Mouse (Mus musculus) kidney, embryonic 14.5 days (tissue): ENCODE measurements around the gene Cacng4. TPM values are rescaled to one million over a fixed set of nuclear protein-coding genes. Genes with fewer than 3 reads are reported as not detected.

Experiments
- ATAC-seq: fragments of 200-750 bp; cut with Nextera tagmentation; 2 replicates; pipeline ENCODE4 v1.8.0; 2017; ENCODE audit warnings: moderate number of reproducible peaks, mild to moderate bottlenecking, moderate TSS enrichment, moderate library complexity; ENCODE audit not compliant: low FRiP score, low TSS enrichment
- H3K27ac ChIP-seq: fragments of 300-500 bp; sonication (generic); 2 replicates; pipeline ENCODE4 v1.5.1; 2014; ENCODE audit warnings: low read depth, mild to moderate bottlenecking, low read length, moderate library complexity, mixed read lengths
- H3K27me3 ChIP-seq: fragments of 300-500 bp; sonication (generic); 2 replicates; pipeline ENCODE4 v1.6.1; 2014; ENCODE audit warnings: mild to moderate bottlenecking, low read length; ENCODE audit not compliant: control insufficient read depth, insufficient read depth
- H3K36me3 ChIP-seq: fragments of 300-500 bp; sonication (generic); 2 replicates; pipeline ENCODE4 v1.6.1; 2014; ENCODE audit warnings: low read length, mixed read lengths; ENCODE audit not compliant: control insufficient read depth, insufficient read depth
- H3K4me1 ChIP-seq: fragments of 300-500 bp; sonication (generic); 2 replicates; pipeline ENCODE4 v1.6.1; 2014; ENCODE audit warnings: low read length, mixed read lengths; ENCODE audit not compliant: control insufficient read depth, insufficient read depth
- H3K4me2 ChIP-seq: fragments of 300-500 bp; sonication (generic); replicated peaks from 2 replicates; pipeline ENCODE4 v1.6.1; 2014; ENCODE audit warnings: low read depth, mild to moderate bottlenecking, low read length
- H3K4me3 ChIP-seq: fragments of 300-500 bp; sonication (generic); 2 replicates; pipeline ENCODE4 v1.5.1; 2014; ENCODE audit warnings: mild to moderate bottlenecking, low read length
- H3K9ac ChIP-seq: fragments of 300-500 bp; sonication (generic); 2 replicates; pipeline ENCODE4 v1.6.1; 2014; ENCODE audit warnings: low read depth, mild to moderate bottlenecking, low read length, moderate library complexity
- H3K9me3 ChIP-seq: fragments of 300-500 bp; sonication (generic); 2 replicates; pipeline ENCODE4 v1.6.1; 2016; ENCODE audit warnings: low read length; ENCODE audit not compliant: control insufficient read depth
- WGBS: fragments of 180-500 bp; shearing (Covaris S2); extraction: QIAGEN DNeasy Blood & Tissue Kit; methylation state at CpG from one replicate; pipeline ENCODE4 v1.1.7; 2014; 5-methylcytosine and 5-hydroxymethylcytosine counted together
- polyA plus RNA-seq: library from polyadenylated mRNA; unstranded; fragments of >200 nt; fragmentation: Nextera tagmentation; extraction: Ambion mirVana; gene quantifications from 2 replicates; pipeline ENCODE4 v1.2.1, GENCODE M21; 2014

Gene Cacng4
- polyA plus RNA-seq, 1 experiment from 2014 or later: 3.7 TPM

DNA sequence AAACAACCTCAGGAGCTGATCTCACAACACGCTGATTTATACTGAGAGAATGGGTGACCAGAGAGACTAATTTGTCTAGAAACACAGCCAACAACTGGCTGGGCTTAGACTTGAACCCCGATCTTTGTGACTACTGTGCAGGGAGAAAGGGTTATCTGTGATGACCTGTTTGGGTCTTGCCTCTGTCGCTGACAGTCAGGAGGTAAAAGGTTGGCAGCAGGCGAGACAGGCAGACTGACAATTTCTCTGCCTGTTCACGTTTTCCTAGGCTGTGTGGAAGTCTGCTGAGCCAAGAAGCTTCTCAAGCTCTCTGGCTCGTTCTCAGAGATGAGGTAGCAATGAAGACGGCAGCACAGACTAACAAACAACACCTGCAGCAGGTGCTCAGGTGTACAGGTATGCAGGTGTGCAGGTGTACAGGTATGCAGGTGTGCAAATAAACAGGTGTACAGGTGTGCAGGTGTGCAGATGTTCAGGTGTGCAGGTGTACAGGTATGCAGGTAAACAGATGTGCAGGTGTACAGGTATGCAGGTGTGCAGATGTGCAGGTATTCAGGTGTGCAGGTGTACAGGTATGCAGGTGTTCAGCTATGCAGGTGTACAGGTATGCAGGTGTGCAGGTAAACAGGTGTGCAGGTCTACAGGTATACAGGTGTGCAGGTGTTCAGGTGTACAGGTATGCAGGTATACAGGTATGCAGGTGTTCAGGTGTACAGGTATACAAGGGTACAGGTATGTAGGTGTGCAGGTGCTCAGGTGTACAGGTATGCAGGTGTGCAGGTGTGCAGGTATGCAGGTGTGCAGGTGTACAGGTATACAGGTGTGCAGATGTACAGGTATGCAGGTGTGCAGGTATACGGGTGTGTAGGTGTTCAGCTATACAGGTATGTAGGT, 10.2 kb downstream of the Cacng4 start:
- H3K36me3 ChIP-seq: no peaks in the 10 kb centered on the region
- H3K9me3 ChIP-seq: no peaks in the 10 kb centered on the region
- H3K27me3 ChIP-seq: peaks cover 4% of the 10 kb centered on the region; the same call in 1 of the 2 replicates
- H3K4me1 ChIP-seq: no peaks in the 10 kb centered on the region
- H3K9ac ChIP-seq: no peak overlapping the region
- no peak overlapping the region for H3K4me3 ChIP-seq
- no peak overlapping the region for H3K4me2 ChIP-seq
- H3K27ac ChIP-seq: no peak overlapping the region
- ATAC-seq: no peak
- 84% methylated on average over 7 of the region's 8 CpGs for WGBS

DNA sequence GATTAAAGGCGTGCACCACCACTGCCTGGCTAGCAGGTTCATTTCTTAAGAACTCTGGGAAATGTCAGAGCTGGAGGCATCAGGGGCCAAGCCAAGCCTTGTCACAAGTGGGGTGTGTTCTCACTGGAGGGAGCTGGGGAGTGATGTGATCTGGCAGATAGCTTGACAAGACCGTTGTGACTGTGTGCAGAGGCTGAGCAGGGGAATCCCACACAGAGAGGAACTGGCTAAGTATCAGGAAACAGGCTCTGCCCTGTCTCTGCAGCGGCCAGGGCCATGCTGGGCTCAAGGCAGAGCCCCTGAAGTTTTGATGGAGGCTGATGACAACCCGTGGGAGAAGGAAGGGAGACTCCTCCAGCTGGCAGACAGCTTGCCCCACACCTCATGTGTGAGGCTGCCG, 11.8 kb downstream of the Cacng4 start:
- 50% methylated on average over 5 of the region's 5 CpGs for WGBS
- ATAC-seq: no peak
- no peak overlapping the region for H3K27ac ChIP-seq

DNA sequence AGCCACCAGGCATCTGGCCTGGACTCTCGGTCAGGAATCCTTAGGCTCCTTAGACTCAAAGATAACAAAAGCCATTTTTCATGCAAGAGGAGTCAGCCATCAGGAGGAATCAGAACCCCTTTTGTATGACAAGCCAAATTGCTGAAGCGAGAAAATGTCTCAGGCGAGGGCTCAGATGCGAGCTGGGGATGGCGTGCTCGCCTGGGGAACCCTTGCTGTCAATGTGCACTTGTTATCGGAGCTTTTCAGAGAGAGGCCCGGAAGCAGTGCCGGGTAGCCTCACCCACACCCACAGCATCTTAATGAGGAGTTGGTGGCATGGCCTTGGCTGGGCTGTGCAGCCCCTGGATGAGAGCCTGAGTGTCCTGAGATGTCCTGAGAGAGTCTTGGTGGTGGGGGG, 15.5 kb downstream of the Cacng4 start:
- 81% methylated on average over 9 of the region's 9 CpGs for WGBS
- H3K4me2 ChIP-seq: no peak overlapping the region
- H3K9me3 ChIP-seq: no peaks in the 10 kb centered on the region
- no peak for ATAC-seq
- H3K4me1 ChIP-seq: no peaks in the 10 kb centered on the region
- H3K27me3 ChIP-seq: peaks cover 4% of the 10 kb centered on the region; the same call in 1 of the 2 replicates
- no peak overlapping the region for H3K27ac ChIP-seq
- H3K9ac ChIP-seq: no peak overlapping the region
- H3K36me3 ChIP-seq: no peaks in the 10 kb centered on the region
- H3K4me3 ChIP-seq: no peak overlapping the region

More for the DNA sequence above, 11.8 kb downstream of the Cacng4 start:
- H3K9ac ChIP-seq: no peak overlapping the region
- H3K36me3 ChIP-seq: no peaks in the 10 kb centered on the region
- no peak overlapping the region for H3K4me3 ChIP-seq
- no peaks in the 10 kb centered on the region for H3K9me3 ChIP-seq
- H3K4me1 ChIP-seq: no peaks in the 10 kb centered on the region
- peaks cover 4% of the 10 kb centered on the region; the same call in 1 of the 2 replicates for H3K27me3 ChIP-seq
- H3K4me2 ChIP-seq: no peak overlapping the region

DNA sequence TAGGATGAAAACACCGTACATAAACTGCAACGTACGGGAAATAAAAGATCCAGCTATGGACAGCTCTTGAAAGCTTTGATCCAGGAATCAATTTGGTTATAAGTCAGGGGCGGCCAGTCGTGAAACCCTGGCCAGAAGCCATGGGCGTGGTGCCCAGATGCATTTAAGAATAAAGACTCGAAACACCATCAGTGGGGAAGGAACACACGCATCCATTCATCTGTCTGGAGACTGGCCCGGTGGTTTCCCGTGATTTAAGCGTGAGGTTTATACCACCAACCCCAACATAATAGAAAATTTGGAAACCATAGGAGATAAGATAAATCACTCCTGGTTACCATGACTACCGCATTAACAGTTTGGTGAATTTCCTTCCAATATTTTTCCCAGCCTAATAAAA, 16.9 kb downstream of the Cacng4 start:
- Histone ChIP-seq H3K27me3 (no peaks in the 10 kb centered on the region; the same call in 1 of the 2 replicates), H3K4me1 (no peaks in the 10 kb centered on the region), H3K9me3 (no peaks in the 10 kb centered on the region), H3K27ac (no peak overlapping the region), H3K9ac (no peak overlapping the region), H3K36me3 (no peaks in the 10 kb centered on the region), H3K4me3 (no peak overlapping the region), H3K4me2 (no peak overlapping the region)
- no peak for ATAC-seq
- WGBS: 56% methylated on average over 12 of the region's 12 CpGs

DNA sequence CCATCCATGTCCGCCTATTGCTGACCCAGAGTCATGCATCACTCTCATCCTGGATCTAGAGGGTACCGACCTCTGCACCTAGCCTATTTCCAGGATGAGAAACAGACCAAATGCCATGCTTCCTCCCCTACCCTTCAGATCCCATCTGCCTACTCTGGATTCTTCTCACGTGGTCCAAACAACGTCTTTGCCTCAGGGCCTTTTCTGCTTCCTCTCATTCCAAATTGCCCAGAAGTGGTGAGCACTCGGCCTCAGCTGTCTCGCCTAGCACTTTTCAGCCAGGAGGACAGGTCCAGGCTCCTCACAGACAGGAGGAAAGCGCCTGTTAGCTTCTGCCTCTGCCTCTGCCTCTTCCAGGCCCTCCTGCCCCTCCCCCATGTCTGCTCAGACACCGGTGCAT, 21.0 kb downstream of the Cacng4 start:
- Histone ChIP-seq H3K27me3 (no peaks in the 10 kb centered on the region), H3K9ac (no peak overlapping the region), H3K36me3 (no peaks in the 10 kb centered on the region), H3K27ac (no peak overlapping the region), H3K4me1 (no peaks in the 10 kb centered on the region), H3K9me3 (no peaks in the 10 kb centered on the region), H3K4me2 (no peak overlapping the region), H3K4me3 (no peak overlapping the region)
- ATAC-seq: no peak
- WGBS: 42% methylated on average over 8 of the region's 8 CpGs

DNA sequence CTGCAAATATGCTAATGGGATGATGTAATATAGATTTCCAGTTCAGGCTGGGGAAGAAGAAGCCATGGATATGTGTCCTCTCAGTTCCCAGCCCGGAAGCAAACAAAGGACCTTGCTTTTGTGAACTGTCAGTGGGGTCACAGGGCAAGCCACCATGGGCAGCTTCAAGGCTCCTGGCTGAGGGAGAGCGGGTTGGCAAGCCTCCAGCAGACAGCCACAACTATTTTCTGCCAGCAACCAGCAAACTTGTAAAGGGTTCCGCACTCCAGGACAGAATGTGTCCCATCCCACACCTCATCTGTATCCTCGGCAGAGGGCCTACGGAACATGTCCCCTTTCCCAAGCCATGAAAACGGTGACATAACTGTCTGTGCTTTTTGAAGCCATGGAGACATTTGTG, 22.4 kb downstream of the Cacng4 start:
- no peak overlapping the region for H3K4me2 ChIP-seq
- H3K27ac ChIP-seq: no peak overlapping the region
- WGBS: 77% methylated on average over 6 of the region's 6 CpGs
- H3K9ac ChIP-seq: no peak overlapping the region
- H3K27me3 ChIP-seq: no peaks in the 10 kb centered on the region
- H3K4me3 ChIP-seq: no peak overlapping the region
- H3K36me3 ChIP-seq: no peaks in the 10 kb centered on the region
- H3K9me3 ChIP-seq: no peaks in the 10 kb centered on the region
- peaks cover 7% of the 10 kb centered on the region; the same call in 1 of the 2 replicates for H3K4me1 ChIP-seq
- no peak for ATAC-seq

DNA sequence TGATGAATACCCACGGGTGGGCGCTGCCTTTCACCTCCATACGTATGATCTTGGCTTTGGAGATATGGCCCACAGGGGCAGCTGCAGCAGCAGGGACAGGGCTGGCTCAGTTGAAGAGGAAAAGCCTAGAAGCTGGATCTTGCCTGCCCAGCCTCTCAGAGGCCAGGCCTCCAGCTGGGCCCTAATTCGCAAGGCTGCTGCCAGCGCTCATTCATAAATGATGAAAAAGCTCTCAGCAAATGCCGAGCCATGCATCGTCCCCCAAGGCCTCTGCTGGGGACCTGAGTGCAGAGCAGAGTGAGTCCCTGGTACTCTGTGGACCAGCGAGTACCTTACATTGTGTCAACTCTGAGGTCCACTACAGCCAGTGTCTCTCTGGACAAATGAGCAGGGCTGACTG, 26.0 kb downstream of the Cacng4 start:
- Histone ChIP-seq H3K27ac (no peak overlapping the region), H3K4me2 (no peak overlapping the region), H3K4me1 (peaks cover 7% of the 10 kb centered on the region; the same call in 1 of the 2 replicates), H3K27me3 (no peaks in the 10 kb centered on the region), H3K9ac (no peak overlapping the region), H3K4me3 (no peak overlapping the region), H3K36me3 (no peaks in the 10 kb centered on the region), H3K9me3 (no peaks in the 10 kb centered on the region)
- WGBS: 85% methylated on average over 8 of the region's 8 CpGs
- ATAC-seq: no peak

DNA sequence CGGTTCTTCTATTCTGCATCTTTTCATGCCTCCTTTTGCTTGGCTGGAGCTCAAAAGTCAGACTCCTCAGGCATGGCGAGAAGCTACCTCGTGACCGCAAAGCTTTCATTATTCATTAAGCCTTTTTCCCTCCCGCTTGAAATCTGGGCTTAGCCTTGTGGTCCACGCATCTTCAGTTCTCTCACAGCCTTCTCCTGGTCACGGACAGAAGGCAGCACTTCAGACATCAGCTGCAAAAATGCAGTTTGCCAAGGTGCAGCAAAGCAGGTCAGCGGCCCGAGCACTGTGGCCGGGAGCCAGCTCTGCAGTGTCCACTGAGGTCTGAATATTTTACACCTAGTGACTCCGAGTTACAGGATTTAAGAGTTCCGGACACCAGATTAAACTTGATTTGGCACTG, 27.4 kb downstream of the Cacng4 start:
- 0 out of 2 replicates have a peak, but pooled peaks have one; percentile 18 for ATAC-seq
- no peak overlapping the region for H3K9ac ChIP-seq
- H3K4me3 ChIP-seq: no peak overlapping the region
- H3K4me2 ChIP-seq: no peak overlapping the region
- H3K9me3 ChIP-seq: no peaks in the 10 kb centered on the region
- 67% methylated on average over 12 of the region's 12 CpGs for WGBS
- H3K4me1 ChIP-seq: peaks cover 11% of the 10 kb centered on the region; the same call in 1 of the 2 replicates
- no peaks in the 10 kb centered on the region for H3K27me3 ChIP-seq
- no peaks in the 10 kb centered on the region for H3K36me3 ChIP-seq
- H3K27ac ChIP-seq: no peak overlapping the region

DNA sequence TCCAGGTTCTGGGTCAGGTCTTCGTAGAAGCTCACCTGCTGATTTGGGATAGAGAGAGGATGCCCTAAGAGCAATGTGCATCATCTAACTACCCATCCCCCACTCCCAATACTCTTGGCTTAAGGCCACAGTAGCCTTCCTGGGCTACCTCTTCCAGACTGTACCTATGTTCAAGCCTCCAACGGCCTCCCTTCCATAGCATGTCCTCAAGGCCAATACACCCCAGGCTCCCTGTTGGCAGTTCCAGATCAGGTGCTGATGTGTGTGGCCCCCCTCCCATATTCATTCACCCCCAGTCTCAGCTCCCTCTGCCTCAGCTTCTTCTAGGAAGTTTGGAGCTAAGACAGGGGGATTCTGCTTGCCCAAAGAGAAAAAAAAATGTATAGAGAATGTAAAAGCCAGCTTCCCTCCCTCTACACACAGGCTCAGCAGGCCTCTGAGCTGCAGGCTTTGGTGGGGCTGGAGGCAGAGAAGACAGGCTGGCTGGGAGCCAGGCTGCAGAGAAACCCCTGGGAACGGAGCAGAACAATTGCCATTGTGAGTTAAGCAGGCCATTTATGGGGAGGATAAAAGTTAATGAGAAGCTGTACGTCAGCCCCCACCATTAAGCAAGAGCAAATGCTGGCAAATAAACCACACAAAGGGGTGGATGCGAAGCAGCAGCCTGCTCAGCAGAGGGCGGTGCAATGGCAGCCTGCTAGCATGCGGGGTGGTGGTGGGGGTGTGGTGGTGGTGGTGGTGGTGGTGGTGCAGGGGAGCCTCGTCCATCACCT, 31.5 kb downstream of the Cacng4 start:
- H3K9ac ChIP-seq: no peak overlapping the region
- no peak overlapping the region for H3K4me3 ChIP-seq
- H3K36me3 ChIP-seq: no peaks in the 10 kb centered on the region
- H3K4me2 ChIP-seq: no peak overlapping the region
- peaks cover 11% of the 10 kb centered on the region; the same call in 1 of the 2 replicates for H3K4me1 ChIP-seq
- H3K9me3 ChIP-seq: no peaks in the 10 kb centered on the region
- ATAC-seq: no peak
- 31% methylated on average over 8 of the region's 8 CpGs for WGBS
- H3K27ac ChIP-seq: no peak overlapping the region
- no peaks in the 10 kb centered on the region for H3K27me3 ChIP-seq
